Mouse (Mus musculus): ENCODE measurements around the gene Btbd16. TPM values are rescaled to one million over a fixed set of nuclear protein-coding genes. Genes with fewer than 3 reads are reported as not detected.

Gene Btbd16
- polyA plus RNA-seq, 1 experiment from 2014 or later: not detected

DNA sequence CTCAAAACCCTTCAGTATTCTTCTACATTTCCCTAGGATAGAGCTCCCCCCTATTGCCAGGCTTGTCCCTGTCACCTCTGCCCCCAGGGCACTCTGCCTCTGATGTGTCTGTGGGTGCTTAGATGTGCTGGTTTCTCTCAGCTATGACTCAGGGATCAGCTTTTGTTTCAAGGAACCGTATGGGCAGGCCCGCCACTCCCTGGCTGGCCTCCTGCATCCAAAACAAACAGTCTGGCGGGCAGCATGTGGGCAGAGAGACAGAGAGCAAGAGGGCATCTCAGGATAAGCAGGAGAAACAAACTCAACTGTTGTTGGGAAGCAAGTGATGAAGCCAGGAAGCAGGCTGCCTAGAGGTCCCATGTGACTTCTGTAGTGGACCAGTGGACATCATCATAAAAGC lies 81.8 kb downstream of the Btbd16 start:
- Histone ChIP-seq H3K36me3 (no peaks in the 10 kb centered on the region), H3K4me2 (replicated peaks) (no peak overlapping the region), H3K9me3 (replicated peaks) (no peaks in the 10 kb centered on the region), H3K27ac (no peak overlapping the region), H3K4me1 (peaks cover 19% of the 10 kb centered on the region), H3K27me3 (no peaks in the 10 kb centered on the region), H3K9ac (no peak overlapping the region), H3K4me3 (no peak overlapping the region)
- ATAC-seq (ENCODE audit: low FRiP score): no peak
- 24% methylated on average over 3 of the region's 3 CpGs for WGBS

DNA sequence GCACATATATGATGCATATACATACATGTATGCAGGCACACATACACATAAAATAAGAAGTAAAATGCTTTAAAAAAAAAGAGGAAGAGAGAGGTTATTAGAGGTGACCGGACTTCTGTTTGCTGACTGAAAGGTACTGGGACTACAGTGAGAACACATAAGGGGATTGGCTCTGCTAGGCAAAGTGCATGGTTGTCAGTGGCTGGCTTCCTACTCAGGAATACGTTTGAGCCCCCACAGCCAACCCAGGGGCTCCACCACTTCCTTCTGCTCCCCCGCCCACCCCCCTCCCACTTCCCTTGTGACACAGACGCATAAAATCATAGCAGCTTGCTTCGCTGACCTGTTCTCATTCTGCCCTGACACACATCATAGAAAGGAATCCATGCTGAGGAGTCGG lies 84.1 kb downstream of the Btbd16 start:
- ATAC-seq (ENCODE audit: low FRiP score): no peak
- no peak overlapping the region for H3K4me2 ChIP-seq (replicated peaks)
- no peaks in the 10 kb centered on the region for H3K27me3 ChIP-seq
- H3K9ac ChIP-seq: no peak overlapping the region
- H3K4me3 ChIP-seq: no peak overlapping the region
- no peaks in the 10 kb centered on the region for H3K36me3 ChIP-seq
- no peak overlapping the region for H3K27ac ChIP-seq
- 66% methylated on average over 6 of the region's 6 CpGs for WGBS
- peaks cover 31% of the 10 kb centered on the region for H3K4me1 ChIP-seq
- H3K9me3 ChIP-seq (replicated peaks): no peaks in the 10 kb centered on the region

DNA sequence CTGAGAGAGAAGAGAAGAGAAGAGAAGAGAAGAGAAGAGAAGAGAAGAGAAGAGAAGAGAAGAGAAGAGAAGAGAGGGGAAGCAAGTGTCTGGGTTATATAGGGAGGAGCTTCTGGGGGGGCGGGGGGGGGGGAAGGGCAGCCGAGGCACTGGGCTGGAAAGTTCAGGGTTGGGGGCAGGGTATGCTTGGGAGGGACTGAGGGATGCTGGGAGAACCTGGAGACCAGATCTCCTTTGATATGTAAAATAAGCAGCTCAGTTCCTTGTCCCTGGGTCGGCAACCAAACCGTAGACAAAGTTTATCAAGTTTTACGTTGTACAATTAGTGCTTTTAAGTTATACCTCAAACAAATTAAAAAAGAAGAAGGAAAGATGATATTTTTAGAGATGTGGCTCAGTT lies 86.1 kb downstream of the Btbd16 start:
- H3K36me3 ChIP-seq: no peaks in the 10 kb centered on the region
- H3K4me2 ChIP-seq (replicated peaks): no peak overlapping the region
- H3K27ac ChIP-seq: no peak overlapping the region
- no peak overlapping the region for H3K4me3 ChIP-seq
- no peaks in the 10 kb centered on the region for H3K9me3 ChIP-seq (replicated peaks)
- 0 out of 2 replicates have a peak, but pooled peaks cover 2% of the 10 kb centered on the region for H3K27me3 ChIP-seq
- no peak overlapping the region for H3K9ac ChIP-seq
- peaks cover 31% of the 10 kb centered on the region for H3K4me1 ChIP-seq
- no peak for ATAC-seq (ENCODE audit: low FRiP score)
- WGBS: 12% methylated on average over 3 of the region's 5 CpGs

DNA sequence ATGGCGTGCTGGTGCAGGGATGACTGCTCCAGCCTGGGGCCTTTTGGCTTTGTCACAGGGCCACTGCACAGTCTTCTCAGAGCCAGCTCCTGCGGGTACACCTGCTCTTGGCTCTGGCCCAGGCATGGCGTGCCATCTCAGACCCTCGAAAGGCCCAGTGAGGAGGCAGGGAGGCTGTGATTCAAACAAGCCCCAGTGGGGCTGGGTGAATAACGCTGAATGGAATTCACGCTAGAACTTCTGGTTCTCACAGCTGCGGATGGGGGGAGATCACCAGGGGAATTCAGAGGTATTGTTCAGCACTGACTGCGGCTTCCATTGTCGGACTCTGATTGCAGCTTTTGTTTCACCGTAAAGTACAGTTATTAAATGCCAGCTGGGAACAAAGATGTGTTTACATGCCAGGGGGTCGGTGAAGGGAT lies 86.9 kb downstream of the Btbd16 start:
- no peaks in the 10 kb centered on the region for H3K36me3 ChIP-seq
- 0 out of 2 replicates have a peak, but pooled peaks cover 2% of the 10 kb centered on the region for H3K27me3 ChIP-seq
- WGBS: 19% methylated on average over 11 of the region's 11 CpGs
- no peak overlapping the region for H3K4me3 ChIP-seq
- H3K9ac ChIP-seq: no peak overlapping the region
- H3K4me1 ChIP-seq: peaks cover 31% of the 10 kb centered on the region
- H3K9me3 ChIP-seq (replicated peaks): no peaks in the 10 kb centered on the region
- H3K4me2 ChIP-seq (replicated peaks): no peak overlapping the region
- H3K27ac ChIP-seq: peak overlapping the region; percentile 66
- ATAC-seq (ENCODE audit: low FRiP score): peak; percentile 21

DNA sequence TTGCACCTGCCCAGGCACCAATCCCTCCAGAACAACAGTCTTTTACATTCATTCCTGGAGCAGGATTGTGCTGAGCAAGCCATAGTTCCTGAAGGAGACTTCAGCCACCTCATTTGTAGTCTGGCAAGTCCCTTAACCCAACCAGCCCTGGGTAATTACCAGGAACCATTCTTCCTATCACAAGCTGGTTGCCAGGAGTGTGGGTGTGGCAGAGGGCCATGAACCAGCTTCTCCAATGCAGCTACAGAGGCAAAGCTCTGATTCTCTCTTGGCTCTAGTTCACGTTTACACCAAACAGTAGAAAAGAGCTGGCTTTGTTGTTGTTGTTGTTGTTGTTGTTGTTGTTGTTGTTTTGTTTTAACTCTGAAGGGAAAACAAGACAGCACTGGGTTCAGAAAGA lies 88.6 kb downstream of the Btbd16 start:
- H3K9ac ChIP-seq: no peak overlapping the region
- no peak overlapping the region for H3K4me3 ChIP-seq
- no peak overlapping the region for H3K4me2 ChIP-seq (replicated peaks)
- 0 out of 2 replicates have a peak, but pooled peaks cover 2% of the 10 kb centered on the region for H3K27me3 ChIP-seq
- 66% methylated on average over 1 of the region's 1 CpGs for WGBS
- H3K36me3 ChIP-seq: no peaks in the 10 kb centered on the region
- H3K9me3 ChIP-seq (replicated peaks): no peaks in the 10 kb centered on the region
- H3K27ac ChIP-seq: no peak overlapping the region
- no peak for ATAC-seq (ENCODE audit: low FRiP score)
- H3K4me1 ChIP-seq: peaks cover 33% of the 10 kb centered on the region

DNA sequence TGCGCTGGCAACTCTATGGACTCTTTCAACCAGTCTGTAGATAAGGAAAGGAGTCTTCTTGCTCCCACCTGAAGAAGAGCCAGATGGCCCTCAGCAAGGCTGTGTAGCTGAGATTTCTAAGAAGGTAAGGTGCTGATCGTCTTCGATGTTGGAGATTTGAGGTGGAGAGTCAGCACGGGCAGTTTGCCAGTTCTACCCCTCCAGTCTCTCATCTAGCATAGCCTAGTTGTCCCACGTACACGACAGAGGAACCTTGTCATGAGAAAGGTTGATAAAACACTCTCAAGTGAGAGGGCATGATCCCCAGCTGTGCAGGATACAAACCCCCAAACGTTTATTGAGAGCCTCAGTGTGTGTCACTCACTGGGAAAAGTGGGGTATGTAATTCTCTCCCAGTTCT lies 90.8 kb downstream of the Btbd16 start:
- 78% methylated on average over 7 of the region's 7 CpGs for WGBS
- H3K9ac ChIP-seq: no peak overlapping the region
- H3K27me3 ChIP-seq: 0 out of 2 replicates have a peak, but pooled peaks cover 2% of the 10 kb centered on the region
- no peak for ATAC-seq (ENCODE audit: low FRiP score)
- H3K9me3 ChIP-seq (replicated peaks): no peaks in the 10 kb centered on the region
- H3K27ac ChIP-seq: no peak overlapping the region
- H3K4me1 ChIP-seq: peaks cover 23% of the 10 kb centered on the region
- no peak overlapping the region for H3K4me3 ChIP-seq
- H3K36me3 ChIP-seq: no peaks in the 10 kb centered on the region
- no peak overlapping the region for H3K4me2 ChIP-seq (replicated peaks)

DNA sequence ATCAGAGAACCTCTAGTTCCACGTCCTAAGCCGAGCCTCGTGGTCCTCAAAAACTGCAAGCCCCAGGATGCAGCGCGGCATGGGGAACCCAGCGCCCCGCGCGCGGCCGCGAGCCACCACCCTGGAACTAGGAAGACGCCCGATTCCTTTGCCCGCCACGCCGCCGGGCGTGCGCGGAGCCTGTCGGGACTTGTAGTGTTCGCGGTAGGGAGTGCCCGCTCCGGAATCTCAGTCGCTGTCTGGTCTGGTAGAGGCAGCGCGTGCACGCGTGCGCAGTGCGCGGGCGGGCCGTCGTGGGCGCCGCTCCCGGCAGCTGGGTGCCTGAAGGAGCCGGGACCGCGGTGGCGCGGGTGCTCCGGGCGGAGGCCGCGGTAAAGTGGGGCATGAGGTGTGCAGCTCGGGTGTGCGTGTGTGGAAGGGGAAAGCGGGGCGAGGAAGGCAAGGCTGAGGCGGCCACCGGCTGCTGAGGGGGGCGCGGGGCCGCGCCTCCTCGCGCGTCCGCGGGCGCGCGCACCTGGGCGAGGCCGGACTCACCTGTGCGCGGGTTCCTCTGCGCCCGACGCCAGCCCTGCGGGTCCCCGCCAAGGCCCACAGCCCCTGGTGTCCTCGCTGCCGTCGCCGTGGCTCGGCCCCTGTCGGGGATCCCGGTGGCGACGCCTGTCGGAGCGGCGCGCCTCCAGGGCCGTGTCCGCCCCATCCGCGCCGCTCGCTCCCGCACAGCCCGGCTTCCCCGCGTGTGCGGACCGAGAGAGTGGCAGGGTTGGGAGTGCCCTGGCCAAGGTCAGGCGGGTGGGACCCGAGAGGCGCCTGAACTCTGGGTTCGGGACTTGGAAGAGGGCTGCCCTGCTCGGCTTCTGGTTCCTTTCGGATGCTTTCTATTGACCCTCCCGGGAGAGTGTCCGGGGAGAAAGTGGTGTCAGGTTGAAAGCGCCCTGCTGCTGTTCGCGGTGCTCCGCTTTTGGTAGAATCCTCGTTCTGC lies 92.0 kb downstream of the Btbd16 start, which contains the start of gene Plekha1:
Plekha1 (plus strand) TSS at position 144 of the 979 bp plus-strand sequence.
- peak within 1 kb of the TSS; percentile 89 for H3K9ac ChIP-seq
- no peaks in the 10 kb centered on the region for H3K36me3 ChIP-seq
- H3K27me3 ChIP-seq: 0 out of 2 replicates have a peak, but pooled peaks cover 2% of the 10 kb centered on the region
- H3K4me2 ChIP-seq (replicated peaks): peak within 1 kb of the TSS; percentile 62
- under 1% methylated on average over 103 of the region's 114 CpGs for WGBS
- H3K4me3 ChIP-seq: peak within 1 kb of the TSS; percentile 90
- H3K4me1 ChIP-seq: peaks cover 12% of the 10 kb centered on the region
- H3K27ac ChIP-seq: peak within 1 kb of the TSS; percentile 74
- H3K9me3 ChIP-seq (replicated peaks): no peaks in the 10 kb centered on the region
- ATAC-seq (ENCODE audit: low FRiP score): peak; percentile 98

DNA sequence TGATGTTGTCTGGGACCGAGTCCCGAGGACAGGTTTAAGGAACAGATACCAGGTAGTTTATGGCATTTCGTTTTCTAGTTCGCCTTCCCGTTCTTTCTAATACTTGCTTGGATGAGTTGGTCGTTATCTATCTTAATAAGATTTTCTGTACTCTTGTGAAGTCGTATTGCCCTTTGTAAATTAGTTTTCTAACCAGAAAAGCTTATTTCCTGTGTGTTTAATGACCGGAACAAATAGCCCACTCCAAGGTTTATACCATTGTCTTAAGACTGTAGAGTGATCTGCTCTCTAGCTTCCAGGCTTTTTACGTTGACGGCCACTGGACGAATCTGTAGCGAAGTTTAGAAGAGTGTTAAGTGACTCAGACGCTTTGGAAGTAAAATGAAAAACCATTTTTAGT lies 92.8 kb downstream of the Btbd16 start:
- 2% methylated on average over 13 of the region's 13 CpGs for WGBS
- no peak for ATAC-seq (ENCODE audit: low FRiP score)
- Histone ChIP-seq H3K27me3 (0 out of 2 replicates have a peak, but pooled peaks cover 2% of the 10 kb centered on the region), H3K27ac (peak overlapping the region; percentile 74), H3K4me1 (peaks cover 5% of the 10 kb centered on the region; the same call in 1 of the 2 replicates), H3K4me2 (replicated peaks) (peak overlapping the region; percentile 62), H3K9ac (peak overlapping the region; percentile 89), H3K36me3 (no peaks in the 10 kb centered on the region), H3K9me3 (replicated peaks) (no peaks in the 10 kb centered on the region), H3K4me3 (peak overlapping the region; percentile 90)

DNA sequence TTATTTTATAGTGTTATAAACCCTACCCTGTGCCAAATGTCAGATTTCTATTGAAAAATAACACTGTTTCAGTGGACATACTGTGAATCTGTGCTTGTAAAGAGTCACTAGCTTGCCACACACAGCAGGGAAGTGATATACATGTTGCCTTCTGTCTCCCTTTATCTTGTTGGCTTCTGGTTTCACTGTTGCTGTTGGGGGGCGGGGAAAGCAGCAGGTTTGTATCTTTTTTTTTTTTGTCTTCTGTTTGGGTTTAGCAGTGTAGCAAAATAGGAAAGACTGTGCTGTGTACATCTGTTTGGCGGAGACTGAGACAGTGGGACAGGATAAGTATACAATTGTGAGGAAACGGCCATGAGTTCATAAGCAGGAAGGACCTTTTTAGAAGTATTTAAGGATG lies 93.4 kb downstream of the Btbd16 start:
- peak overlapping the region; percentile 62 for H3K4me2 ChIP-seq (replicated peaks)
- H3K27me3 ChIP-seq: 0 out of 2 replicates have a peak, but pooled peaks cover 2% of the 10 kb centered on the region
- no peaks in the 10 kb centered on the region for H3K36me3 ChIP-seq
- H3K4me1 ChIP-seq: 0 out of 2 replicates have a peak, but pooled peaks cover 3% of the 10 kb centered on the region
- no peak overlapping the region for H3K9ac ChIP-seq
- H3K27ac ChIP-seq: no peak overlapping the region
- H3K9me3 ChIP-seq (replicated peaks): no peaks in the 10 kb centered on the region
- 58% methylated on average over 3 of the region's 3 CpGs for WGBS
- ATAC-seq (ENCODE audit: low FRiP score): no peak
- H3K4me3 ChIP-seq: no peak overlapping the region

Other genes with a start within 250 kb of the Btbd16 start
- 132 and 145 TPM in 2 replicates for gene Nsmce4a, start 201.0 kb upstream of the Btbd16 start, polyA plus RNA-seq (2016; fragmentation: Nextera tagmentation; extraction: Ambion mirVana)
- 69.4 and 75.5 TPM in 2 replicates for gene Tacc2, start 196.6 kb upstream of the Btbd16 start, polyA plus RNA-seq (2016; fragmentation: Nextera tagmentation; extraction: Ambion mirVana)
- gene Plekha1, start 91.7 kb downstream of the Btbd16 start, polyA plus RNA-seq (2016; fragmentation: Nextera tagmentation; extraction: Ambion mirVana): 56.5 and 59.0 TPM in 2 replicates
- gene Htra1, start 162.0 kb downstream of the Btbd16 start, polyA plus RNA-seq (2016; fragmentation: Nextera tagmentation; extraction: Ambion mirVana): 19.0 and 23.8 TPM in 2 replicates